Mouse (Mus musculus): ENCODE measurements around the gene Dnah5. TPM values are rescaled to one million over a fixed set of nuclear protein-coding genes. Genes with fewer than 3 reads are reported as not detected.

Gene Dnah5
- polyA plus RNA-seq, 1 experiment: not detected

DNA sequence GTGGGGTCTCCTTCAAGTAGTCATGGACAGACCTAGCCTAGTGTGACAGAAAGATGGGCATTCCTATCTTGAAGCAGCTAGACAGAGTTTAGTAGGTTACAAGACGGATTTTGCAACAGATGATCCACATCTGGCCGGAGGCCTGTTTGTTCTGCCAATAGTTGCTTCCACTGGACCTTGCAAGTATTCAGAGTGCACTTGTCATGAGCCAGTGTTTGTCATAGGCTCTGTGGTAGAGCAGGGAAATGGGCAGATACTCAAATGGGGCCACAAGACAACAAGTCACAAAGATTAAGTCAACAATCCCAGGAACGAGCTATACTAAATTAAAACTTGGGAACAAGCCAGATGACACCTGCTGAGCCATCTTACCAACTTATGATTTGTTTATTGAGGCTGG, 1.1 kb downstream of the Dnah5 start:
- no peak for TF ChIP-seq GATA1 (IDR thresholded peaks at IDR 0.05; ENCODE audit: low read length)

DNA sequence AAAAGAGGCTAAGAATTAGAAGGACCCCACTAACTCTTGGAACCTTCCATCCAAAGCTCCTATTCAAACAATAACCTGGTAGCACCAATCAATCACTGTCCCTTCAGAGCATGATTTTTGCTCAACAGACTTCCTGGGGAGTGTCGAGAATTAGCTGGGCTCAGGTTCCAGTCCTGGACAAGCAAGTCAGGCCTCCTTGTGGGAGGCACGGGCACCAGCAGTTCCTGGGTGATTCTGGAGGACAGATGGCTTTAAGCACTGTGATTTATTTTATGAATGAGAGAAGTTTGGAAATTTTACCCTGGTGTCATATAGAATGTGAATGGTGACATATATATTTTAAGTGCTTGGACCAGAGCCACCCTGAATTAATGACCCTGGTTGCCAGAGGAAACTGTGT, 4.0 kb downstream of the Dnah5 start:
- TF ChIP-seq GATA1 (IDR thresholded peaks at IDR 0.05; ENCODE audit: low read length): no peak

DNA sequence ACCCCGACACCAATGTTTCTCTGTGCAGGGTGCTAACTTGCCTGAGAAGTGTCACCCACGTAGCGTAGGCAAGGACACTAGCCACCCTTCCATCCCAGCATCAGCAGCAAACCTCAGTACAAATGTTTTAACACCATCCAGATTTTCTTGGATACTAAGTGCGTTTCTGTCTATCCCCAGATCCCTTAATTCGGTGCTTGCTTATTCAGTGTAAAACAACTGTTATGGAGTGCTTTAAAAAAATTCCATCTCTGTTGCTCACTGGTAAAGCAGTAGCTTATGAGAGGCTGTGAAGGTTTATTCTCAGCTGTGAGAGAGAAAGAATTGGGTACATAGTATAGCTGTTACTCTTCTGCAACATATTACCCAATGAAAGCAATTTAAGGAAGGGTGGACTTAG, 9.5 kb downstream of the Dnah5 start:
- no peak for TF ChIP-seq GATA1 (IDR thresholded peaks at IDR 0.05; ENCODE audit: low read length)

DNA sequence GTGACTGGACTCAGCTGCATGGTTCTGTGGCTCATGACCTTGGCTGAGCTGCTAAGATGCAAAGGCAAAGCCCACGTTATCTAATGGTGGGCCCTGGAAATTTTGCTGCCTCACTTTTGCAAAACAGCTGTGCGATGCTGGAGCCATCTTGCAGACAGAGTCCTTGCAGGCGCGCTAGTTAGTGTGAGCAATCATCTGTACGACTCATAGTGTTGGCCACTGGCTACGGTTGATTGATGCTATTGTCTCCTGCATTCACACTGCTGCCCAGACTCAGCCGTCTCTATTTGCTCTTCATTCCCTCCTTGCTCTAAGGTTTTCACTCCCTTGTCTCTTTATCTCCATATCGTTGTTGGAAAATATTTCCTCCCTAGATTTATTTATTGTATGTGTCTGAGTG, 12.8 kb downstream of the Dnah5 start:
- TF ChIP-seq GATA1 (IDR thresholded peaks at IDR 0.05; ENCODE audit: low read length): no peak

DNA sequence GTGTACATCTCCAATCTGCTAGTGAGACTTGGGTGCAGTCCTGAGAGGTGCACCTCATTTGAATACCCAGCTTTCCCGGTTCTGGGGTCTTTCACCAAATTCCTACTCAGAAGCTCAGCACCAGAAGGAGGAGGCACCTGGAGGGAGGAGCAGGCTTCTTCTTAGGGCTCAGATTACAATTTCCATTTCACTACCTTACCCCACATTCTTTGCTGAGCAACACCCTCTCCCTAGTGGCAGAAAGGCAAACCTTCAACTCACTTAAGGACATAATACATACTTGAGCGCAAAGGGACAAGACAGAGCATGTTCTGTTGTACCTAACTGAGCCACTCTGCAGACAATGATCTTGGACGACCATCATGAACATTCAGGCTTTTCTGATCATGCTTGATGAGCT, 23.8 kb downstream of the Dnah5 start:
- no peak for TF ChIP-seq GATA1 (IDR thresholded peaks at IDR 0.05; ENCODE audit: low read length)

DNA sequence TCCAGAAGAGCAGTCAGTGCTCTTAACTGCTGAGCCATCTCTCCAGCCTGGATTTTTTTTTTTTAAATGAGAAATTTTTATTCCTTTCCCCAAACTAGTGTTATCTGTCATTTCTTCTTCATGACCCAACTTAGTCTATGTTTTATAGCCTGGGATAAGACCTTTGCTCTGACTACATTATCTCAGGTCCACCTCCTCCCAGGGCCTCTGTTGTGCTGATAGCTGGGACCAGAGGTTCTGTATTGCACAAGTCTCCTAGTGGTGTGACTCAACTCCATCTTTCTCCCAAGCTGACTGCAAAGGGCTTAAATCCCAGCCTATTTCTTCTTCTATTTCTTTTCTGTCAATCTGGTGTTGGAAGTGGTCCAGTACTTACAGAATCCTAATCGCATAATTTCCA, 56.7 kb downstream of the Dnah5 start:
- TF ChIP-seq GATA1 (IDR thresholded peaks at IDR 0.05; ENCODE audit: low read length): no peak

DNA sequence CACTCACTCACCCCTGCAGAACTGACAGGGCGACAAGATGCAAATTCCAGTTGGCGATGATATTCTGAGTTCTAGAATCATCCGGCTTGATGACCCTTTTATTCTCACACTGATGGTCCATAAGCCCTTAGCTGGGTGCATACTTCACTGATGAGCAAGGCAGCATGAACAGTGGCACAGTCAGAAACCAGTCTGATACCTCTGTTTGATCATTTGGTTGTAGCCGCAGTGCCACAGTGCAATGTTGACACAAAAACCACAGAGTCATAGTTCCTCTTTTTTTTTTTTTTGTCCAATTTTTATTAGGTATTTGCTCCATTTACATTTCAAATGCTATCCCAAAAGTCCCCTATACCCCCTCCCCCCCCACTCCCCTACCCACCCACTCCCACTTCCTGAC, 95.9 kb downstream of the Dnah5 start:
- no peak for TF ChIP-seq GATA1 (IDR thresholded peaks at IDR 0.05; ENCODE audit: low read length)

DNA sequence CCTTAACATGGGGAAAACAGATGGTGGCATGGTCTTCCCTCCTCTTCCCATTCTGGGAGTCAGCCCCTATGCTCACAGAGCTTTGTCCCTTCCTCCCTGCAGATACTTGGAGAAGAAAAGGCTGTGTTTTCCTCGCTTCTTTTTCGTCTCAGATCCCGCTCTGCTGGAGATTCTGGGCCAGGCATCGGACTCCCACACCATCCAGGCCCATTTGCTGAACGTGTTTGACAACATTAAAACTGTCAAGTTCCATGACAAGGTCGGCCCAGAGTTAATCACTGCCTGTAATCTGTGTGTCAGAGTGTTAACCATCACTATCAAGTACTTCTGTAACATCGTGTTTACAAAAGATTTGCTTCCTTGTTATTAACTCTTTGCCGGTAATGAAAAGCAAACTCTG, 103.6 kb downstream of the Dnah5 start:
- TF ChIP-seq GATA1 (IDR thresholded peaks at IDR 0.05; ENCODE audit: low read length): no peak

DNA sequence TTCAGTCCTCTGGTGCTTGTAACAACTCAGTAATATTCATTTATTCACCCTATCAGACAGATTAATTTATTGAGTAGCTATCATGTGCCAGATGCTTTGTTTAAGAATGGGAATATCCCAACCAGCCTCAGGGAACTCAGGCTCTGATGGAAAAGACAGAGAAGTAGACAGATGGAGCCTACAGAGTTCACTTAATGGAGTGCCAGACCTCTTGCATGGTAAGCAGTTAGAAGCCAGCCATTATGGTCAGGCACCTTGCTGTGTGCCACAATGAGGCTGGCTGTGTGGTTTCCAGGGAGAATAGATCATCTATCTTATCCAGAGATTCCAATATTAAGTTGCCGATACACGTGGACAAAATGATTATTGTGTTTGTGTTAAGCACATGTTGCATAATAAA, 104.3 kb downstream of the Dnah5 start:
- TF ChIP-seq GATA1 (IDR thresholded peaks at IDR 0.05; ENCODE audit: low read length): no peak

DNA sequence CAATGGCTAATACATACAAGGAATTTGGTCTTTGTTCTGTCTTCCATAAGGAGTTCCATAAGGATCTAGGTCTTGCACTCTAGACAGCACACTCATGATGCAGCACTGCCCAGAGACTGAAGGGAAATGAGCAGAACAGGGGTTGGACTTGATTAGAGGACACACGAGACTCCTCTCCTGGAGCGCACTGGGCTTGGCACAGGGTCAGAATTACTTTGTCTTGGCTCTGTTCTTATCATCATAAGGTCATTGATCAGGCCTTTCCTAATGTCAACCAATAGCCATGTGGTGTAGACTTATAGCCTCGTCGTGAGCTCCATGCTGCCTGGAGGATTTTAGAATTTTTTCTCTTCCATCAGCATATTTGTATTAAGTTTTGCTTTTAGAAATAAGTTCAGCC, 107.0 kb downstream of the Dnah5 start:
- no peak for TF ChIP-seq GATA1 (IDR thresholded peaks at IDR 0.05; ENCODE audit: low read length)

DNA sequence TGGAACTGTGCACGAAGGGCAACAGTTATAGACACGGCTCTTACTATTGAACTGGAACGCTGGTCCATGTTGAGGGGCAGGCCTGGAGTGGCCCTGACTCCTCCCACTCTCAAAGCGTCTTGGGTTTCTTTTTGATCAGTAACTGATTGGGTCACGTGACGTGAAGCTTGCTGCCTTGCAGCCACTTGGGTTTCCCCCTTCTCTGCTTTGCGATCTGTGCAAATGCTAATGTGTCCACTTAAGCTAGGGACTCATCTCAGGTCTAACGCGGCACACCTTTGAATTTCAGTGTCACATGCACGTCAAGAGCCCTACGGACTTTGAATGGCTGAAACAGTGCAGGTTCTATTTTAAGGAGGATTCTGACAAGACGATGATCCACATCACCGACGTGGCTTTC, 109.9 kb downstream of the Dnah5 start:
- TF ChIP-seq GATA1 (IDR thresholded peaks at IDR 0.05; ENCODE audit: low read length): no peak

DNA sequence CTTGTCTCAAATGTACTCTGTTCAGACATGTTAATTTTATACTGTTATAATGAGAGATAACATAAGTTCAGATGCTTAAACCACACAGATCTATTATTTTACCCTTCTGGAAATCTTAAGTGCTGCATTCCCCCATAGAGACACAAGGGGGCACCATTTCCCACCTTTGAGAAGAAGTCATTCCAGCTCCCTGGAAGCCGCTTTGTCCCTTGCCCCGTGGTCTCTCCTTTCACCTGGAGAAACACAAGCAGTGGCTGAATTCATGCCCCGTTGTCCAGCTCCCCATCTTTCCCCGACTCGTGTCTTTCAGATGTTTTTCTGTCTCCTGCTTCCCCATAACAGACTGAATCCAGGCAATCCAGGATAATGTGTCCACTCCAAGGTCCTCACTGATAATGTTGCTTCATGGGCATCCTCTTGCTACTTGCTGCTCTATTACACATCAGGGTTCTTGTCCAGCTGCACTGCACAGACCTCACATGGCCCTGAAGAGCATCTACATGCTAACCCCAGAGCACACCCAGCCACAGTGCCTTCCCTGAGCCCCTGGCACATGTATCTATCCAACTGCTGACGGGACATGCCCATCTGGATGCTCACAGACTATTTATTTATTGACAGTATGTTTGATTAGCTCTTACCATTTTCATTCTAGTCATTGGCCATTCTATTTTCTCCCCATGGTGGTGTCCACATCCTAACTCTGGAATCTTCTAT, 112.4 kb downstream of the Dnah5 start:
- no peak for TF ChIP-seq GATA1 (IDR thresholded peaks at IDR 0.05; ENCODE audit: low read length)

DNA sequence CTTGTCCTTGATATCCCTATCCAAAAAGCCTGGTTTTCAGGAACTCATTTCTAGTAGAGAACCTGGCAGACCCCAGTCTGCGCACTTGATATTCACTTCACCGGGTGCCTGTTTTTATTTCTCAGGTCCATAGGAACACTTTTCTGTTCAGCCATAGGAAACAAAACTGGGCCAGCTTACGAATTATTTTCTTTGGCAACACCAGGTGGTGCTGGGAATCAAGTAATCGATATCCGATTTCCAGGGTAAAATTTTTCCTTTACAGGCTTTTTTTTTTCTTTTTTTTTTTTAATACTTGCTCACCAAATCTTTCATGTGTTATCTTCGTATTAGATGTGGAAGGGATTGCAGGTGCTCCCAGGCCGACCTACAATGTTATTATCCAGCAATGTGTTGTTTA, 119.0 kb downstream of the Dnah5 start:
- no peak for TF ChIP-seq GATA1 (IDR thresholded peaks at IDR 0.05; ENCODE audit: low read length)

DNA sequence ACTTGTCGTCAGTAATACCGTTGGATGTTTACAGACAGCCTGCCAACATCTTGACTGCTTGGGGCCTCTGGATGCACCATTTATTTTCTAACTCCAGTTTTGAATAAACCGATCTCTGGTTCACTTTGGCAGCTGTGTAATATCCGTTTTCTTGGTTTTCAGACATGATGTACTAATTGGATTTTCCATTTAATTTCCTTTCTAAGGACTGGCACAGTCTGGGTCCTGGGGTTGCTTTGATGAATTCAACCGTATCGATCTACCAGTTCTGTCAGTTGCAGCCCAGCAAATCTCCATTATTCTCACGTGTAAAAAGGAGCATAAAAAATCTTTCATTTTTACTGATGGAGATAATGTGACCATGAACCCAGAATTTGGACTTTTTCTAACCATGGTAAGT, 123.4 kb downstream of the Dnah5 start:
- TF ChIP-seq GATA1 (IDR thresholded peaks at IDR 0.05; ENCODE audit: low read length): no peak

DNA sequence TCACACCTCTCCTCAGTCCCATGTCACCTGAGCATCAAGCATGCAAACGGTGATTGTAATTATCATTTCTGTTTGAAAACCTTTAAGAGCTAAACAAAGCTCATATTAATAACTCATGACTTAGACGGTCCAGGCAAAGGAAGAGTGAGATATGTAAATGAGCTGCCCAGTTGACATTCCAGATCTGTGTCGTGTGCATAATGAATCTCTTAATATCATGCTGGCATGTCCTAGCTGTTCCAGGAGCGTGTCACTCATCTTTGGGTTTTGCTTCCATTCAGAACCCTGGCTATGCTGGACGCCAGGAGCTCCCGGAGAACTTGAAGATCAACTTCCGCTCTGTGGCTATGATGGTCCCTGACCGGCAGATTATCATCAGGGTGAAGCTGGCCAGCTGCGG, 123.9 kb downstream of the Dnah5 start:
- TF ChIP-seq GATA1 (IDR thresholded peaks at IDR 0.05; ENCODE audit: low read length): no peak

DNA sequence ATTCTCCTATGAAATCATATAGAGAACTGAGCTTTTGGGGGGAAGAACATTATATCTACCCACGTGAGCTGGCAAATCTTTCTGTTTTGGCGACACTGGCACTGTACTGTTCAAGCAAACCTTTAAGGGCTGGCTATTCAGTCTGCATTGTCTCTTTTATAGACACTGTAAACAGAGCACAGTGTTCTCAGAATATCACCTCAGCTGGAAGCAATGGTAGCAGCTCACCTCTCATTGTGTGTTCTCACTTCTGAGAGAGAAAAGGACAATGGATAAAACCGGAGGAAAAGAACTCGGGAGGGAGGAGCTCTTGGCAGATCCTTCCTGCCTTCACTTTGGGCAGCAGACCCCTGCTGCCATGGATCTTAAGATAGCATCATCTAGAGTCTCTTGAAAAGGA, 137.6 kb downstream of the Dnah5 start:
- no peak for TF ChIP-seq GATA1 (IDR thresholded peaks at IDR 0.05; ENCODE audit: low read length)

DNA sequence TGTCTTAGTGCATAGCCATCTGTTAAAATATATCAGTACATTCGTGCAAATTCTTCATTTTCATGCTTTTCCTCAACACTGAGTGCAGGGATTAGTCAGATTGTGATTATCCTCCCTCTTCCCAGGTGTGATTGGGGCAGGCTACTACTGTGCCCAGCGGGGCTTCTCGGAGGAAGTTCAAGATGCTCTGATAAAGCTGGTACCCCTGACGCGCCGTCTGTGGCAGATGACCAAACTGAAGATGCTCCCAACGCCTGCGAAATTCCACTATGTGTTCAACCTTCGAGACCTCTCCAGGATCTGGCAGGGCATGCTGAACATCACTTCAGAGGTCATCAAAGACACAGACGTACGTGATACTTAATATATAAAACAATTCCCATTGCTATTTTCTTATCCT, 164.0 kb downstream of the Dnah5 start:
- TF ChIP-seq GATA1 (IDR thresholded peaks at IDR 0.05; ENCODE audit: low read length): no peak

DNA sequence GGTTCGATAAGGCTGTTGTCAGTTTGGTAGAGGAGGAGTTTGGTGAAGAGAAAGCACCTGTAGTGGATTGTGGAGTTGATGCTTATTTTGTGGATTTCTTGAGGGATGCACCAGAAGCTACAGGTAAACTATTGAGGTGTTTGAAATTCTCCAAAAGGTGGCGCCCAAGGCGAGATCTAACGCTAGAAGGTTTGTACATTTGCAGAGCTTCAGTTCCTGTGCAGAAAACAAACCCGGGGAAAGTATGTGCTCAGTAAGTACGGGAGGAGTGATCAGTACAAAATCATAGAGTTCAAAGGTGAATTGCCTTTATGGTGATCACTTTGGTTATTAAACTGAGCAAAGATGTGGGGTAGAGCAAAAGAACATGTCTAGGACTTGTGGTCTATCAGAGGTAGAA, 166.9 kb downstream of the Dnah5 start:
- no peak for TF ChIP-seq GATA1 (IDR thresholded peaks at IDR 0.05; ENCODE audit: low read length)

Measured in G1E-ER4 (cell line).